Mouse (Mus musculus): Measurements from ENCODE around the gene Spdye4c.

DNA sequence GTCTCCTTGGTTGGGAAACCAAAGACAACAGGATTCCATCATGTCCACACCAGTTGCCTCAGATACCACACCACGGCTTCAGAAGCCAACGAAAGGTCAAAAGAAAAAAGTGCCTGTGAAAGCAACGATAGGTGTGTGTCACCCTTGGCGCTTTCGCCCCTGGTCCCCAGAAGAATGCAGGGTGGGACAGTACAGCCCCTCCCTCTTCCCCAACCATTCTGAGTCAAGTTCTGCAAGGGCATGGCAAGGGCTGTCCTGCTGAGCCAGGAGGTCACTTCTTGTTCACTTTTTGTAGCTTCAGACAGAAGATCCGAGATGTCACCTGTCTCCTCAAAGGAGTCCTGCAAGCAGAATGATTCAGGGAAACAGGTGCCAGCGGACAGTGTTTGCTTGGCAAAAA is 1.3 kb downstream of the Spdye4c start:
- TF ChIP-seq CTCF (IDR thresholded peaks at IDR 0.05) (no peak), EP300 (IDR thresholded peaks at IDR 0.05) (no peak)

Measured in lung, postnatal 0 days (tissue).